Mouse (Mus musculus) cortical plate, adult 2 months (tissue): ENCODE data around the gene Pbx4. TPM values are rescaled to one million over a fixed set of nuclear protein-coding genes. Genes with fewer than 3 reads are reported as not detected.

Experiments
- H3K27ac ChIP-seq: fragments of 200-500 bp; 2 replicates; pipeline ENCODE4 v1.5.1; 2012; ENCODE audit warnings: low read length, control low read depth, inconsistent platforms; ENCODE audit not compliant: insufficient read depth
- H3K4me1 ChIP-seq: fragments of 200-500 bp; 2 replicates; pipeline ENCODE4 v1.6.1; 2011; ENCODE audit warnings: low read length; ENCODE audit not compliant: control insufficient read depth, insufficient read depth
- H3K4me3 ChIP-seq: fragments of 200-500 bp; 2 replicates; pipeline ENCODE4 v1.5.1; 2011; ENCODE audit warnings: mild to moderate bottlenecking, low read length, control low read depth; ENCODE audit not compliant: insufficient read depth
- CTCF ChIP-seq: fragments of 200-500 bp; IDR thresholded peaks from 2 replicates; pipeline ENCODE4 v1.5.1; 2011; ENCODE audit warnings: mild to moderate bottlenecking, control low read depth, low read length; ENCODE audit not compliant: insufficient read depth; ENCODE audit errors: extremely low read depth
- POLR2A ChIP-seq: fragments of 200-500 bp; IDR thresholded peaks from 2 replicates; pipeline ENCODE4 v1.6.1; 2011; ENCODE audit warnings: mild to moderate bottlenecking, low read length, control low read depth; ENCODE audit not compliant: insufficient read depth; ENCODE audit errors: extremely low read depth
- polyA plus RNA-seq: library from polyadenylated mRNA; depleted of rRNA; stranded (reverse); fragments of >200 nt; gene quantifications from 2 replicates; pipeline ENCODE4 v1.2.3, GENCODE M21; 2012

Gene Pbx4
- polyA plus RNA-seq, 1 experiment: 35.4 TPM

GRCm38 (mm10) chr8:69867696-69868326 lies 35.5 kb downstream of the Pbx4 start:
- Histone ChIP-seq H3K27ac (no peak overlapping the region), H3K4me1 (peaks cover 5% of the 10 kb centered on the region), H3K4me3 (no peak overlapping the region)
- TF ChIP-seq POLR2A (no peak), CTCF (no peak)

- Histone ChIP-seq H3K27ac (no peak overlapping the region), H3K4me1 (peaks cover 3% of the 10 kb centered on the region; the same call in 1 of the 2 replicates), H3K4me3 (no peak overlapping the region)
- TF ChIP-seq CTCF (no peak), POLR2A (no peak)
Measured at GRCm38 (mm10) chr8:69870003-69870765, 37.9 kb downstream of the Pbx4 start.

GRCm38 (mm10) chr8:69870907-69871306 lies 38.6 kb downstream of the Pbx4 start:
- H3K4me1 ChIP-seq: peaks cover 3% of the 10 kb centered on the region; the same call in 1 of the 2 replicates
- no peak overlapping the region for H3K4me3 ChIP-seq
- H3K27ac ChIP-seq: no peak overlapping the region
- no peak for TF ChIP-seq CTCF
- no peak for TF ChIP-seq POLR2A

- TF ChIP-seq CTCF (peak; percentile 86), POLR2A (no peak)
- H3K27ac ChIP-seq: no peak overlapping the region
- H3K4me1 ChIP-seq: peaks cover 3% of the 10 kb centered on the region; the same call in 1 of the 2 replicates
- no peak overlapping the region for H3K4me3 ChIP-seq
Measured at GRCm38 (mm10) chr8:69874155-69874554, 41.9 kb downstream of the Pbx4 start.

- Histone ChIP-seq H3K27ac (no peak overlapping the region), H3K4me3 (no peak overlapping the region), H3K4me1 (peaks cover 3% of the 10 kb centered on the region; the same call in 1 of the 2 replicates)
- TF ChIP-seq POLR2A: no peak
- TF ChIP-seq CTCF: no peak
Measured at GRCm38 (mm10) chr8:69874654-69875053, 42.4 kb downstream of the Pbx4 start.

GRCm38 (mm10) chr8:69876097-69876496 lies 43.8 kb downstream of the Pbx4 start:
- H3K4me3 ChIP-seq: no peak overlapping the region
- H3K4me1 ChIP-seq: no peaks in the 10 kb centered on the region
- H3K27ac ChIP-seq: no peak overlapping the region
- TF ChIP-seq CTCF: no peak
- TF ChIP-seq POLR2A: no peak

GRCm38 (mm10) chr8:69876967-69877366 lies 44.7 kb downstream of the Pbx4 start:
- H3K4me1 ChIP-seq: no peaks in the 10 kb centered on the region
- TF ChIP-seq POLR2A (no peak), CTCF (no peak)
- no peak overlapping the region for H3K27ac ChIP-seq
- H3K4me3 ChIP-seq: no peak overlapping the region

GRCm38 (mm10) chr8:69877396-69877795 lies 45.1 kb downstream of the Pbx4 start:
- no peaks in the 10 kb centered on the region for H3K4me1 ChIP-seq
- TF ChIP-seq POLR2A (no peak), CTCF (no peak)
- no peak overlapping the region for H3K27ac ChIP-seq
- H3K4me3 ChIP-seq: no peak overlapping the region

GRCm38 (mm10) chr8:69877992-69878391 lies 45.7 kb downstream of the Pbx4 start:
- Histone ChIP-seq H3K4me1 (no peaks in the 10 kb centered on the region), H3K4me3 (no peak overlapping the region), H3K27ac (no peak overlapping the region)
- no peak for TF ChIP-seq POLR2A
- no peak for TF ChIP-seq CTCF

- TF ChIP-seq POLR2A (no peak), CTCF (no peak)
- Histone ChIP-seq H3K4me1 (no peaks in the 10 kb centered on the region), H3K4me3 (no peak overlapping the region), H3K27ac (no peak overlapping the region)
Measured at GRCm38 (mm10) chr8:69879678-69880077, 47.4 kb downstream of the Pbx4 start.
